Mouse (Mus musculus) neural tube, embryonic 14.5 days (tissue): ENCODE measurements around the gene Serpina9. TPM values are rescaled to one million over a fixed set of nuclear protein-coding genes. Genes with fewer than 3 reads are reported as not detected.

ENCODE experiments used
- ATAC-seq: fragments of 200-750 bp; cut with Nextera tagmentation; 2 replicates; pipeline ENCODE4 v1.8.0; 2017; ENCODE audit warnings: low read depth, mild to moderate bottlenecking, moderate TSS enrichment, moderate library complexity
- H3K27ac ChIP-seq: fragments of 300-500 bp; sonication (generic); 2 replicates; pipeline ENCODE4 v1.5.1; 2014; ENCODE audit warnings: low read depth, mild to moderate bottlenecking, control low read depth, low read length, moderate library complexity, mixed read lengths
- H3K27me3 ChIP-seq: fragments of 300-500 bp; sonication (generic); 2 replicates; pipeline ENCODE4 v1.6.1; 2014; ENCODE audit warnings: low read length; ENCODE audit not compliant: control insufficient read depth, insufficient read depth
- H3K36me3 ChIP-seq: fragments of 300-500 bp; sonication (generic); 2 replicates; pipeline ENCODE4 v1.6.1; 2014; ENCODE audit warnings: low read length, mixed read lengths; ENCODE audit not compliant: control insufficient read depth, insufficient read depth
- H3K4me1 ChIP-seq: fragments of 300-500 bp; sonication (generic); 2 replicates; pipeline ENCODE4 v1.6.1; 2014; ENCODE audit warnings: low read length; ENCODE audit not compliant: control insufficient read depth, insufficient read depth
- H3K4me2 ChIP-seq: fragments of 300-500 bp; sonication (generic); 2 replicates; pipeline ENCODE4 v1.6.1; 2014; ENCODE audit warnings: mild to moderate bottlenecking, low read depth, low read length, control low read depth
- H3K4me3 ChIP-seq: fragments of 300-500 bp; sonication (generic); 2 replicates; pipeline ENCODE4 v1.5.1; 2014; ENCODE audit warnings: low read depth, low read length, control low read depth, mixed read lengths
- H3K9ac ChIP-seq: fragments of 300-500 bp; sonication (generic); replicated peaks from 2 replicates; pipeline ENCODE4 v1.6.1; 2014; ENCODE audit warnings: low read depth, mild to moderate bottlenecking, control low read depth, low read length, mixed read lengths
- H3K9me3 ChIP-seq: fragments of 300-500 bp; sonication (generic); 2 replicates; pipeline ENCODE4 v1.6.1; 2016; ENCODE audit warnings: low read length; ENCODE audit not compliant: control insufficient read depth
- WGBS: fragments of 180-500 bp; shearing (Covaris S2); extraction: QIAGEN DNeasy Blood & Tissue Kit; methylation state at CpG from one replicate; pipeline ENCODE4 v1.1.7; 2014; 5-methylcytosine and 5-hydroxymethylcytosine counted together
- polyA plus RNA-seq: library from polyadenylated mRNA; unstranded; fragments of >200 nt; fragmentation: Nextera tagmentation; extraction: Ambion mirVana; gene quantifications from 2 replicates; pipeline ENCODE4 v1.2.1, GENCODE M21; 2014

Gene Serpina9
- polyA plus RNA-seq, 1 experiment from 2014 or later = not detected

- WGBS = 88% methylated on average over 2 of the region's 2 CpGs
- H3K9me3 ChIP-seq = no peaks in the 10 kb centered on the region
- no peaks in the 10 kb centered on the region for H3K27me3 ChIP-seq
- no peak overlapping the region for H3K4me2 ChIP-seq
- ATAC-seq = no peak
- H3K27ac ChIP-seq = no peak overlapping the region
- no peaks in the 10 kb centered on the region for H3K4me1 ChIP-seq
- H3K9ac ChIP-seq = no peak overlapping the region
- no peaks in the 10 kb centered on the region for H3K36me3 ChIP-seq
- H3K4me3 ChIP-seq = no peak overlapping the region
These were observed 29.2 kb upstream of the Serpina9 start for GRCm38 (mm10) chr12:104042753-104043152.

GRCm38 (mm10) chr12:104041401-104041800, 27.8 kb upstream of the Serpina9 start:
- Histone ChIP-seq H3K9ac (no peak overlapping the region), H3K9me3 (no peaks in the 10 kb centered on the region), H3K4me3 (no peak overlapping the region), H3K4me1 (no peaks in the 10 kb centered on the region), H3K27me3 (no peaks in the 10 kb centered on the region), H3K4me2 (no peak overlapping the region), H3K36me3 (no peaks in the 10 kb centered on the region), H3K27ac (no peak overlapping the region)
- 71% methylated on average over 6 of the region's 6 CpGs for WGBS
- ATAC-seq = no peak

GRCm38 (mm10) chr12:104038181-104038580, 24.6 kb upstream of the Serpina9 start:
- Histone ChIP-seq H3K4me1 (no peaks in the 10 kb centered on the region), H3K27ac (no peak overlapping the region), H3K4me2 (no peak overlapping the region), H3K27me3 (no peaks in the 10 kb centered on the region), H3K36me3 (no peaks in the 10 kb centered on the region), H3K9me3 (no peaks in the 10 kb centered on the region), H3K9ac (no peak overlapping the region), H3K4me3 (no peak overlapping the region)
- ATAC-seq = no peak
- 93% methylated on average over 7 of the region's 7 CpGs for WGBS

GRCm38 (mm10) chr12:104033752-104034151, 20.2 kb upstream of the Serpina9 start:
- 100% methylated on average over 1 of the region's 1 CpGs for WGBS
- no peak overlapping the region for H3K27ac ChIP-seq
- H3K9ac ChIP-seq = no peak overlapping the region
- H3K4me2 ChIP-seq = no peak overlapping the region
- ATAC-seq = no peak
- H3K36me3 ChIP-seq = no peaks in the 10 kb centered on the region
- no peaks in the 10 kb centered on the region for H3K9me3 ChIP-seq
- no peaks in the 10 kb centered on the region for H3K4me1 ChIP-seq
- no peak overlapping the region for H3K4me3 ChIP-seq
- H3K27me3 ChIP-seq = no peaks in the 10 kb centered on the region

- H3K27ac ChIP-seq = no peak overlapping the region
- no peak for ATAC-seq
These were observed 16.4 kb upstream of the Serpina9 start for GRCm38 (mm10) chr12:104029986-104030385.

GRCm38 (mm10) chr12:104015280-104015679, 1.7 kb upstream of the Serpina9 start:
- WGBS = 85% methylated on average over 3 of the region's 3 CpGs
- H3K27me3 ChIP-seq = no peaks in the 10 kb centered on the region
- no peaks in the 10 kb centered on the region for H3K9me3 ChIP-seq
- no peak overlapping the region for H3K27ac ChIP-seq
- no peaks in the 10 kb centered on the region for H3K4me1 ChIP-seq
- no peaks in the 10 kb centered on the region for H3K36me3 ChIP-seq
- H3K9ac ChIP-seq = no peak overlapping the region
- H3K4me3 ChIP-seq = no peak overlapping the region
- ATAC-seq = no peak
- H3K4me2 ChIP-seq = no peak overlapping the region

More at GRCm38 (mm10) chr12:104029986-104030385, 16.4 kb upstream of the Serpina9 start:
- 44% methylated on average over 8 of the region's 8 CpGs for WGBS
- no peaks in the 10 kb centered on the region for H3K27me3 ChIP-seq
- no peaks in the 10 kb centered on the region for H3K36me3 ChIP-seq
- H3K9ac ChIP-seq = no peak overlapping the region
- no peaks in the 10 kb centered on the region for H3K9me3 ChIP-seq
- H3K4me1 ChIP-seq = no peaks in the 10 kb centered on the region
- no peak overlapping the region for H3K4me3 ChIP-seq
- no peak overlapping the region for H3K4me2 ChIP-seq

- Histone ChIP-seq H3K4me3 (no peak overlapping the region), H3K9ac (no peak overlapping the region), H3K27me3 (no peaks in the 10 kb centered on the region), H3K27ac (no peak overlapping the region), H3K36me3 (no peaks in the 10 kb centered on the region), H3K9me3 (no peaks in the 10 kb centered on the region), H3K4me2 (no peak overlapping the region), H3K4me1 (no peaks in the 10 kb centered on the region)
- WGBS = 81% methylated on average over 5 of the region's 5 CpGs
- no peak for ATAC-seq
These were observed 8.9 kb downstream of the Serpina9 start for GRCm38 (mm10) chr12:104004689-104005088.

- no peaks in the 10 kb centered on the region for H3K27me3 ChIP-seq
- WGBS = 78% methylated on average over 4 of the region's 4 CpGs
- H3K4me2 ChIP-seq = no peak overlapping the region
- ATAC-seq = no peak
- no peaks in the 10 kb centered on the region for H3K4me1 ChIP-seq
- H3K9ac ChIP-seq = no peak overlapping the region
- H3K4me3 ChIP-seq = no peak overlapping the region
- no peaks in the 10 kb centered on the region for H3K36me3 ChIP-seq
- no peak overlapping the region for H3K27ac ChIP-seq
- no peaks in the 10 kb centered on the region for H3K9me3 ChIP-seq
These were observed 10.3 kb downstream of the Serpina9 start for GRCm38 (mm10) chr12:104003238-104003612.

- Histone ChIP-seq H3K27me3 (no peaks in the 10 kb centered on the region), H3K27ac (no peak overlapping the region), H3K4me2 (no peak overlapping the region), H3K4me1 (no peaks in the 10 kb centered on the region), H3K36me3 (no peaks in the 10 kb centered on the region), H3K9me3 (no peaks in the 10 kb centered on the region), H3K4me3 (no peak overlapping the region), H3K9ac (no peak overlapping the region)
- WGBS = 78% methylated on average over 10 of the region's 10 CpGs
- ATAC-seq = no peak
These were observed 10.9 kb downstream of the Serpina9 start for GRCm38 (mm10) chr12:104002569-104003237.
